Mouse (Mus musculus) yolk sac, embryonic 10.5 days (tissue): ENCODE results near the gene Mfsd4b1.

ENCODE experiments used
- DNase-seq: peaks from one replicate; pipeline ENCODE4 v3.0.0-alpha.2; 2017; ENCODE audit warnings: low spot score

The Mfsd4b1 gene

GRCm38 (mm10) chr10:40024554-40025428 is at the start of gene Mfsd4b1:
TSS of gene Mfsd4b1 (minus strand) at chr10:40025268.
- peak; percentile 93 for DNase-seq

- DNase-seq, result no peak
Observed at GRCm38 (mm10) chr10:40073608-40074007, 48.5 kb upstream of the Mfsd4b1 start.

- no peak for DNase-seq
Observed at GRCm38 (mm10) chr10:40070684-40071083, 45.6 kb upstream of the Mfsd4b1 start.

GRCm38 (mm10) chr10:40069270-40069669 is 44.2 kb upstream of the Mfsd4b1 start:
- peak; percentile 58 for DNase-seq

- DNase-seq, result no peak
Observed at GRCm38 (mm10) chr10:40068595-40068994, 43.5 kb upstream of the Mfsd4b1 start.

GRCm38 (mm10) chr10:40067529-40067928 is 42.5 kb upstream of the Mfsd4b1 start:
- DNase-seq, result no peak

GRCm38 (mm10) chr10:40067071-40067470 is 42.0 kb upstream of the Mfsd4b1 start:
- DNase-seq, result no peak

GRCm38 (mm10) chr10:40065357-40065756 is 40.3 kb upstream of the Mfsd4b1 start:
- no peak for DNase-seq

- DNase-seq, result peak; percentile 73
Observed at GRCm38 (mm10) chr10:40063291-40063890, 38.3 kb upstream of the Mfsd4b1 start.

- DNase-seq, result no peak
Observed at GRCm38 (mm10) chr10:40062812-40063211, 37.7 kb upstream of the Mfsd4b1 start.

GRCm38 (mm10) chr10:40061926-40062325 is 36.9 kb upstream of the Mfsd4b1 start:
- no peak for DNase-seq

GRCm38 (mm10) chr10:40058786-40059120 is 33.7 kb upstream of the Mfsd4b1 start:
- no peak for DNase-seq

- no peak for DNase-seq
Observed at GRCm38 (mm10) chr10:40058062-40058785, 33.2 kb upstream of the Mfsd4b1 start.

GRCm38 (mm10) chr10:40057615-40058014 is 32.5 kb upstream of the Mfsd4b1 start:
- no peak for DNase-seq

- no peak for DNase-seq
Observed at GRCm38 (mm10) chr10:40054455-40054854, 29.4 kb upstream of the Mfsd4b1 start.

- DNase-seq, result no peak
Observed at GRCm38 (mm10) chr10:40053896-40054295, 28.8 kb upstream of the Mfsd4b1 start.

- no peak for DNase-seq
Observed at GRCm38 (mm10) chr10:40053257-40053895, 28.3 kb upstream of the Mfsd4b1 start.

- no peak for DNase-seq
Observed at GRCm38 (mm10) chr10:40051997-40052396, 26.9 kb upstream of the Mfsd4b1 start.

- DNase-seq, result no peak
Observed at GRCm38 (mm10) chr10:40050763-40051162, 25.7 kb upstream of the Mfsd4b1 start.

- peak; percentile 36 for DNase-seq
Observed at GRCm38 (mm10) chr10:40041339-40041738, 16.3 kb upstream of the Mfsd4b1 start.

GRCm38 (mm10) chr10:40036686-40037560 is 11.9 kb upstream of the Mfsd4b1 start:
- no peak for DNase-seq
